Mouse (Mus musculus): ENCODE results near the gene Saa2. TPM values are rescaled to one million over a fixed set of nuclear protein-coding genes. Genes with fewer than 3 reads are reported as not detected.
A peak's percentile ranks its signal among the peaks of the same experiment; 100 is the strongest.

The Saa2 gene
- not detected in 2 replicates for polyA plus RNA-seq (2015; fragmentation: Nextera tagmentation; extraction: Ambion mirVana)

- WGBS, result 85% methylated on average over 3 of the region's 3 CpGs
- H3K4me3 ChIP-seq, result no peak within 1 kb of the TSS
- no peak within 1 kb of the TSS for H3K9ac ChIP-seq
- ATAC-seq, result no peak
- no peak within 1 kb of the TSS for H3K4me2 ChIP-seq
- no peaks in the 10 kb centered on the region for H3K9me3 ChIP-seq (replicated peaks)
- H3K4me1 ChIP-seq, result no peaks in the 10 kb centered on the region
- no peaks in the 10 kb centered on the region for H3K36me3 ChIP-seq (ENCODE audit: poor library complexity, severe bottlenecking)
- no peaks in the 10 kb centered on the region for H3K27me3 ChIP-seq
- H3K27ac ChIP-seq, result no peak within 1 kb of the TSS
Observed at GRCm38 (mm10) chr7:46751490-46751889, at the start of gene Saa2. Saa2 (plus strand) TSS chr7:46751790.

GRCm38 (mm10) chr7:46710390-46710844 lies 41.2 kb upstream of the Saa2 start, which contains the start of gene Saal1:
Saal1 (minus strand) TSS chr7:46710680.
- Histone ChIP-seq H3K4me3 (peak within 1 kb of the TSS; percentile 82), H3K4me2 (peak within 1 kb of the TSS; percentile 62), H3K9me3 (replicated peaks) (no peaks in the 10 kb centered on the region), H3K27ac (peak within 1 kb of the TSS; percentile 72; the same call in 1 of the 2 replicates), H3K9ac (peak within 1 kb of the TSS; percentile 95), H3K36me3 (ENCODE audit: poor library complexity, severe bottlenecking) (peaks cover 24% of the 10 kb centered on the region), H3K4me1 (peaks cover 10% of the 10 kb centered on the region), H3K27me3 (0 out of 2 replicates have a peak, but pooled peaks cover 2% of the 10 kb centered on the region)
- ATAC-seq, result peak; percentile 97
- WGBS, result 2% methylated on average over 38 of the region's 38 CpGs

GRCm38 (mm10) chr7:46712250-46712649 lies 39.3 kb upstream of the Saa2 start:
- Histone ChIP-seq H3K4me3 (no peak overlapping the region), H3K27me3 (0 out of 2 replicates have a peak, but pooled peaks cover 2% of the 10 kb centered on the region), H3K36me3 (ENCODE audit: poor library complexity, severe bottlenecking) (peaks cover 6% of the 10 kb centered on the region; the same call in 1 of the 2 replicates), H3K4me1 (peaks cover 10% of the 10 kb centered on the region), H3K9me3 (replicated peaks) (no peaks in the 10 kb centered on the region), H3K27ac (no peak overlapping the region), H3K9ac (no peak overlapping the region), H3K4me2 (no peak overlapping the region)
- 77% methylated on average over 6 of the region's 6 CpGs for WGBS
- no peak for ATAC-seq

- WGBS, result 35% methylated on average over 6 of the region's 6 CpGs
- no peaks in the 10 kb centered on the region for H3K36me3 ChIP-seq (ENCODE audit: poor library complexity, severe bottlenecking)
- H3K9ac ChIP-seq, result no peak overlapping the region
- H3K27me3 ChIP-seq, result 0 out of 2 replicates have a peak, but pooled peaks cover 2% of the 10 kb centered on the region
- H3K27ac ChIP-seq, result no peak overlapping the region
- H3K9me3 ChIP-seq (replicated peaks), result no peaks in the 10 kb centered on the region
- no peak for ATAC-seq
- H3K4me2 ChIP-seq, result no peak overlapping the region
- H3K4me1 ChIP-seq, result peaks cover 3% of the 10 kb centered on the region
- H3K4me3 ChIP-seq, result no peak overlapping the region
Observed at GRCm38 (mm10) chr7:46714518-46714917, 37.1 kb upstream of the Saa2 start.

- 88% methylated on average over 5 of the region's 5 CpGs for WGBS
- no peaks in the 10 kb centered on the region for H3K36me3 ChIP-seq (ENCODE audit: poor library complexity, severe bottlenecking)
- no peak within 1 kb of the TSS for H3K27ac ChIP-seq
- no peaks in the 10 kb centered on the region for H3K4me1 ChIP-seq
- no peak within 1 kb of the TSS for H3K9ac ChIP-seq
- H3K27me3 ChIP-seq, result 0 out of 2 replicates have a peak, but pooled peaks cover 5% of the 10 kb centered on the region
- H3K4me3 ChIP-seq, result no peak within 1 kb of the TSS
- ATAC-seq, result no peak
- no peak within 1 kb of the TSS for H3K4me2 ChIP-seq
- no peaks in the 10 kb centered on the region for H3K9me3 ChIP-seq (replicated peaks)
Observed at GRCm38 (mm10) chr7:46715600-46715999, 36.0 kb upstream of the Saa2 start, which contains the start of gene Saa3. Saa3 (minus strand) TSS chr7:46715700.

- Histone ChIP-seq H3K36me3 (ENCODE audit: poor library complexity, severe bottlenecking) (no peaks in the 10 kb centered on the region), H3K9ac (no peak overlapping the region), H3K4me3 (no peak overlapping the region), H3K4me2 (no peak overlapping the region), H3K27ac (no peak overlapping the region), H3K4me1 (no peaks in the 10 kb centered on the region), H3K9me3 (replicated peaks) (no peaks in the 10 kb centered on the region), H3K27me3 (0 out of 2 replicates have a peak, but pooled peaks cover 5% of the 10 kb centered on the region)
- ATAC-seq, result no peak
- WGBS, result 63% methylated on average over 5 of the region's 5 CpGs
Observed at GRCm38 (mm10) chr7:46716897-46717296, 34.7 kb upstream of the Saa2 start.

- H3K4me3 ChIP-seq, result no peak overlapping the region
- ATAC-seq, result peak; percentile 91
- H3K27ac ChIP-seq, result no peak overlapping the region
- H3K9ac ChIP-seq, result no peak overlapping the region
- no peaks in the 10 kb centered on the region for H3K36me3 ChIP-seq (ENCODE audit: poor library complexity, severe bottlenecking)
- peaks cover 3% of the 10 kb centered on the region; the same call in 1 of the 2 replicates for H3K27me3 ChIP-seq
- H3K4me2 ChIP-seq, result no peak overlapping the region
- 83% methylated on average over 7 of the region's 7 CpGs for WGBS
- H3K9me3 ChIP-seq (replicated peaks), result no peaks in the 10 kb centered on the region
- H3K4me1 ChIP-seq, result no peaks in the 10 kb centered on the region
Observed at GRCm38 (mm10) chr7:46718591-46719270, 32.9 kb upstream of the Saa2 start.

GRCm38 (mm10) chr7:46719526-46719925 lies 32.1 kb upstream of the Saa2 start:
- Histone ChIP-seq H3K4me1 (no peaks in the 10 kb centered on the region), H3K27ac (no peak overlapping the region), H3K27me3 (peaks cover 3% of the 10 kb centered on the region; the same call in 1 of the 2 replicates), H3K36me3 (ENCODE audit: poor library complexity, severe bottlenecking) (no peaks in the 10 kb centered on the region), H3K9ac (no peak overlapping the region), H3K4me2 (no peak overlapping the region), H3K9me3 (replicated peaks) (no peaks in the 10 kb centered on the region), H3K4me3 (no peak overlapping the region)
- 82% methylated on average over 7 of the region's 7 CpGs for WGBS
- no peak for ATAC-seq

- Histone ChIP-seq H3K36me3 (ENCODE audit: poor library complexity, severe bottlenecking) (no peaks in the 10 kb centered on the region), H3K27me3 (peaks cover 3% of the 10 kb centered on the region; the same call in 1 of the 2 replicates), H3K9me3 (replicated peaks) (no peaks in the 10 kb centered on the region), H3K4me1 (no peaks in the 10 kb centered on the region), H3K4me2 (no peak overlapping the region), H3K27ac (no peak overlapping the region), H3K9ac (no peak overlapping the region), H3K4me3 (no peak overlapping the region)
- 79% methylated on average over 9 of the region's 9 CpGs for WGBS
- no peak for ATAC-seq
Observed at GRCm38 (mm10) chr7:46720460-46720859, 31.1 kb upstream of the Saa2 start.

- no peak overlapping the region for H3K4me3 ChIP-seq
- no peak for ATAC-seq
Observed at GRCm38 (mm10) chr7:46723354-46723753, 28.2 kb upstream of the Saa2 start.

GRCm38 (mm10) chr7:46723849-46724248 lies 27.7 kb upstream of the Saa2 start:
- no peak overlapping the region for H3K4me2 ChIP-seq
- no peak overlapping the region for H3K4me3 ChIP-seq
- H3K36me3 ChIP-seq (ENCODE audit: poor library complexity, severe bottlenecking), result no peaks in the 10 kb centered on the region
- no peaks in the 10 kb centered on the region for H3K4me1 ChIP-seq
- no peak for ATAC-seq
- H3K27me3 ChIP-seq, result peaks cover 3% of the 10 kb centered on the region; the same call in 1 of the 2 replicates
- H3K9me3 ChIP-seq (replicated peaks), result no peaks in the 10 kb centered on the region
- H3K27ac ChIP-seq, result no peak overlapping the region
- 84% methylated on average over 3 of the region's 3 CpGs for WGBS
- H3K9ac ChIP-seq, result no peak overlapping the region

More at GRCm38 (mm10) chr7:46723354-46723753, 28.2 kb upstream of the Saa2 start:
- WGBS, result 98% methylated on average over 6 of the region's 6 CpGs
- peaks cover 3% of the 10 kb centered on the region; the same call in 1 of the 2 replicates for H3K27me3 ChIP-seq
- H3K9ac ChIP-seq, result no peak overlapping the region
- no peaks in the 10 kb centered on the region for H3K36me3 ChIP-seq (ENCODE audit: poor library complexity, severe bottlenecking)
- no peak overlapping the region for H3K27ac ChIP-seq
- H3K9me3 ChIP-seq (replicated peaks), result no peaks in the 10 kb centered on the region
- no peaks in the 10 kb centered on the region for H3K4me1 ChIP-seq
- no peak overlapping the region for H3K4me2 ChIP-seq

GRCm38 (mm10) chr7:46724396-46724795 lies 27.2 kb upstream of the Saa2 start:
- ATAC-seq, result no peak
- Histone ChIP-seq H3K27ac (no peak overlapping the region), H3K36me3 (ENCODE audit: poor library complexity, severe bottlenecking) (no peaks in the 10 kb centered on the region), H3K27me3 (peaks cover 3% of the 10 kb centered on the region; the same call in 1 of the 2 replicates), H3K9ac (no peak overlapping the region), H3K9me3 (replicated peaks) (no peaks in the 10 kb centered on the region), H3K4me1 (no peaks in the 10 kb centered on the region), H3K4me2 (no peak overlapping the region), H3K4me3 (no peak overlapping the region)
- WGBS, result 74% methylated on average over 5 of the region's 5 CpGs

All from forebrain, embryonic 13.5 days (tissue).